Mouse (Mus musculus) embryo, embryonic 9.5 days (tissue): ENCODE measurements at regions not wholly inside any gene's neighbourhood (a gene's known extent, or its start where the extent isn't known, plus 50 kb on each side); places are given as distances from the start of the nearest gene placed in this dataset.

Experiments
- DNase-seq: peaks from one replicate; pipeline ENCODE4 v3.0.0-alpha.2; 2017; ENCODE audit errors: extremely low spot score

DNA sequence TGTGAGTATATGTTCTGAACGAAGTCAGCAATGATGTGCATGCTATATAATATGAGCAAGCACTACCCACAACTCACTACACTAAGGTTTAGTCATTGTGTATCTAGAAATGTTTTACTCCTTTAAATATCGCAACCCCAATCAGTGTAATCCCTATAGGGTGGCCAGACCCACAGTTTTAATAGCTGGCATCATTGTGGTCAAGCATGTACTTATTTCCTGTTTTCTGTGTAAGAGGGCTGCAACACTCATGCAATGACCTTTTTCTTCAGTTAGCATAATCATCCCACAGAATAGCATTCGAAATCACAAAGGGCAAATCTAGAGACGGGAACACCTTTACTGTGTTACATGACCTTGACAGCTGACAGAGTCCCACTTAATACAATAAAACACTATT, 333.3 kb downstream of the Insc start:
- no peak for DNase-seq

DNA sequence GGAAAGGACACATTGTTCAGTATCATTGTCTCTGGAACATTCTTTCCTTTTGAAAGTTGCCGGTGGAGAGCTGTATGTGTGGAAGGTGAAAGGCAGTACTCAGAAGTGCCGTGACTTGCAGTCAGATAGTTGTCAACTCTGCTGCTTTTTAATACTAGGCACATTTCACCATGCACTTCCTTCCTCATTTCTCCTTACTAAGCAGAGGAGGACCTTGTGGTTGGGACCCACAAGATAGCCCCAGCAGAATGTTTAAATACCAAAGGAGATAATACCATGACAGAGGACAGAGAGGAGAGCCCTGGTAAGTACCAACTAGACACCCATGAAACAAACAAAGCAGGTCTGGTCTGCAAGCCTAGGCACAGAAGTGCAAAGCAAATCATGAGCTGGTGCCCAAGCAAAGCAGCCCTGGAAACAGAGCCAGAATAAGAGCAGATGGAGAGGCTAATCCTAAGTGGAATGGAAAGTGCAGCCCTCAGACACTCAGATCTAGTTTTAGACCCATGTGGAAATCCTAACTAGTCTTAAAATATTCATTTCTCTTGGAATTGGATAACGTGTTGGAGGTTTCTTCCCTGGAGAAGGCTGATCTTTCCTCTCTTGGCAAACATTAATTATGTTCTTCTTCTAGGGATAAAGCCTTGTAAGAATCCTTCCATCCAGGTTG, 341.4 kb downstream of the Insc start:
- no peak for DNase-seq

DNA sequence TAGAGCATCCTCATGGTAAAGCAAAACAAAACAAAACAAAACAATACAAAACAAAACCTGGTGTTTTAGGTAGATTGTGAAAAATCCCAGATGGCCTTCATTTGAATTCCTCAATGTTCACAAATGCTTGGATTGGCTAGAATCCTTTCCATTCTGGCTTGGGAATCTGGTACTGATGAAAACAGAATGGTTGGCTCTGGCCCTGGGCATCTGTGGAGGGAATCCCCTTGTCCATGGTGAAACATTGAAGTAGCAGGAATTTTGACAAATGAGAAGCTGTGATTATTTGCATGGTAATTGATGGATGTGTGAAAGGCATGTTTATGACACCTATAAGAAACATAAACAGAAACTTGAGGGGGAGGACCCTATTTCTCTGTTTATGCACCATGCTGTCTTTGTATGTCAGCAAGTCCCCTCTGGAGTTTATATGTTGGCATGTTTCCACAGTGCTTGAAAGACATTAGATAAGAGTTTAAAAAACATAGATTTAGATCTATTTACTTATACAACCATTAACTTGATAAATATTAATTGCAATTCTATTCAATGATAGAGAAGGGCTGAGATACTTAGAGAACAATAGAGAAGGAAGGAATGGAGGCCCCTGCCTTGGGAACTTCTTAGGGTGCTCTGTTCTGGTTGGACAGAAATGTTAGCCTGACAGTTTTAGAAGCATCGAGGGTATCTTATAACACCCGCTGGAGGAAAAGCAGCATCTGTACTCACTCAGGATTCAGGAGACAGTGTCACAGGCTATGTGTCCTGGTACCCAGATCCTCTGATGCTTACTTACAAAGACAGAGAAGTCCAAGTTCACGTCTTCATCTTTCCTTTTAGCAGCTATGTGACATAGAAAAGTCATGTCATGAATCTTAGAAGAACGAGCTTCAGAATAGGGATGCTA, 343.3 kb downstream of the Insc start:
- DNase-seq = no peak

DNA sequence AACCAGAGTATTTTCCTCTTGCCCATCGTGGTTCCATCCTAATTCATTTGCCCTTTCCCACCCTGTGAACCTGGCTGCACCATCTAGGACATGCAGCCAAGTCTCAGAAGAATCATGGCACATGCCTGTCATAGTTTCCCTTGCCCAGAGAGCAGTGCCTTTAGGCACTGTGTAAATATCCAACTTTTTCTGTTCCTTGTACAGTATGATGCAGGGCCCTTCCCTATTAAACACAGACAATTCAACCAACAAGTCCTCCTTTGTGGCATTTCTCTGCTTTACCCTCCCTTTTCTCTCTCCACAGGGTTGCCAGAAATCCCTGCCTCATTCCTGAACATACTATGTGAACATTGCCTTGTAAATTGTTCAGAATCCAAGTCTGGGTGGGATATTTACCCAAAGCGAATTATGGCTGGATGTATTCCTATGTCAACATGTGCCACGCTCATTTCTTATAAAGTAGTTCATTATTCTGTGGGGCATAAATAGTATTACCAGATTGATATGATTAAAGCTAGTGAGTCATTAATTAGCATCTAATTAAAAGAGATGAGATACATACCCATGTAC, 349.1 kb downstream of the Insc start:
- DNase-seq = no peak

- DNase-seq = no peak
Observed at GRCm38 (mm10) chr7:115106041-115106440, 362.5 kb downstream of the Insc start.

GRCm38 (mm10) chr7:115112282-115112681, 368.8 kb downstream of the Insc start:
- DNase-seq = no peak

- no peak for DNase-seq
Observed at GRCm38 (mm10) chr7:115123283-115123682, 379.8 kb downstream of the Insc start.

GRCm38 (mm10) chr7:115129001-115129400, 385.5 kb downstream of the Insc start:
- DNase-seq = no peak

DNA sequence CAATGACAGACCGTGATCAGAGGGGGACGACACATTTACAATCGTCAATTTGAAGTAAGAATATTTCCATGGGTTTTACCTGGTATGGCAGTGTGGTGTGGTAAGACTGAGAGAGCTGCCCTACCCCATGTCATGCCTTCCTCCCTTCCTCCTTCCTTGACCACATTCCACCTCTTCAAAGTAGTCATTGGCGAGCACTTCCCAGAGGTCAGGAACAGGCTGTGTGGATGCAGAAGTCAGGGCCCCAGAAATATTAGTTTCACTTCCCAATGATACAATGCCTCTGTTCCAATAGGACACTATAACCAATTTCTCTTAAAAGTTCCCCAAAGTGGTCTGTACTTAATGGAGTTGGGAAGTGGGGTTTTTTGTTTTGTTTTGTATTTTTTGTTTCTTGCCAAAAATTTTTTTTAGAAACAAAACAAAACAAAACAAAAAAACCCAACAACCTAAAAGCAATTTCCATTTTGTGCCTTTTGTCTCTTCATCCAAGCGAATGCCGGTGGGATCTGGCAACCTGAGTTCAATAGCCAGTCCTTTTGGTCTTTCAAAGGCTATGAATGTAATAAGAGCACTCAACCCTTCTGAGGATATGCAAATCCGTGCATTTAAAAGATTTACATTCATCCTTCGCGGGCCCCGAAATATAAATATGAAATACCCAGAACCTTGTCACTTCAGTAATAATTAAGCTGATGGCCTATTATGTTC, 387.9 kb downstream of the Insc start:
- DNase-seq = no peak

GRCm38 (mm10) chr7:115131970-115132551, 388.6 kb downstream of the Insc start:
- DNase-seq = no peak

GRCm38 (mm10) chr7:115132595-115132994, 389.1 kb downstream of the Insc start:
- DNase-seq = no peak

- DNase-seq = no peak
Observed at GRCm38 (mm10) chr7:115134926-115135575, 391.6 kb downstream of the Insc start.

GRCm38 (mm10) chr7:115140286-115140685, 396.8 kb downstream of the Insc start:
- no peak for DNase-seq

DNA sequence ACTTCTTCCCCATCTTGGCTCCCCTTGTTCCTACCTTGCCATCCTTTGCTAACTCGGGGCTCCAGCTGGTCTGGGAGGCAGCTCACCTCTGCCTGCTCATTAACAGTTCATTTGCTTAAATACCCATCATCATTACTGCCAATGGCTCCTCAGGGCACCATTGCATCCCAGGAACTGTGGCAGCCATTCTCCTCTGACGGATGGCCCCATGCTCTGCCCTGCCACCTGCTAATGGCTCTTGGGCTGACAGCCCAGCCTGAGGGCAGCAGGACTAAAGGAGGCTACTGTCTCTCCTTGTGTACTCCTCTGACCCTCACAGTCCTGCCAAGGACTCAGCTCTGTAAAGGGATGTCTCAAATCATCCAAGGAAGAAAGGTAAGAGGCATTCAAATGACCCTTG, 398.7 kb downstream of the Insc start:
- DNase-seq = no peak

DNA sequence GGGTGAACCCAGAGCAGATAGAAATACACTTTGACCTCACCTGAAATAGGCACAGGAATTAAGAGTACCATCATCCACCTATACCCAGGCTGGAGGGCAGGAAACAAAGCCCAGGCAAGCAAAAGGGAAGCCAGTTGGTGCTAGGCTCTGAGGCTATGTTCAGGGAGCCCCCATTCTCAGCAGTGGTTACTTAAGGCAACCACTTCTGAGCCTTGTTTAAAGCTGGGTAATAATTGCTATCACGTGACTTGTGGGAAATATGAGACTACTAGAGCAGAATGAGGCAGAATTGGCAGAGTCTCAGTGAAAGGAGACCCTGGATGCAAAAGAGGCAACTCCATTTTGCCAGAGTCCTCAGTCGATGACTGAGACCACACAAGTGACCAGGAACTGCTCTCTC, 401.5 kb downstream of the Insc start:
- no peak for DNase-seq

- no peak for DNase-seq
Observed at GRCm38 (mm10) chr7:115147352-115147977, 404.0 kb downstream of the Insc start.

- peak; percentile 5 for DNase-seq
Observed at GRCm38 (mm10) chr7:115153291-115153690, 409.8 kb downstream of the Insc start.

GRCm38 (mm10) chr7:115153764-115154509, 410.4 kb downstream of the Insc start:
- DNase-seq = peak; percentile 29

DNA sequence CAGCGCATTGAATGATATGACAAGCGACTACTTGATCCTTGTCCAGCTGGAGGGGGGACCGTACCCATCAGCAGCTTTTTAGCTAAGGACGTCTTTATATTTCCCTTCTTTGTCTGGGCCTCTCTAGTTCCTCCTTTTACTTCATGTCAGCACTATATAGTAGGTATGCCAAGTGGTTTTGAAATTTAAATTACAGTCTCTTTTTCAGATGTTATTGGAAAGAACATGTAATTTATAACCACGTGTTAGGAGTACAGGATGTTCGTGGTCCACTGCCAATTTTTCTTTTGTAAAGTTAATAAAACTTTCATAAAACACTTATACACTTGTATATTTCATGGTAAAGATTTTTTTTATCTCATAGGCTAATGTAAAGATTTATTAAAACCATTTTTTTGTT, 426.5 kb downstream of the Insc start:
- no peak for DNase-seq

DNA sequence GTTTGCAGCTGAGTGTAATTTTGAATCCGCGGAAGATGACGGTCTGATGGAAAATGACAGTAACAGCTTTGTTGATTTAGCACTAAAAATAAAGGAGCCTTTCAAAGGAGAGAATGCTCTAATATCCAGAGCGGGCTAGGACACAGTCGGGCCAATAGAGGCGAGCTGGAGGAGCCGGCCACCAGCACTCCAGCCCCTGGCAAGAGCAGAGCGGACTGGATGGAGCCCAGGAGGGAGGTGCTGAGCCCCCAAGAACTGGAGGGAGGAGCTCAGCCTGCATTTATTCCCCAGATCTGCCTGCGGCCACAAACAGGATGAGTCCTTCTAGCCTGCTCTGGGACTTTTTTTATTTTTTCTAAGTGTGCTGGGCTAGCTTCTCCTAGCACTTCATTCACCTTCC, 426.9 kb downstream of the Insc start:
- no peak for DNase-seq
